Mouse (Mus musculus) mouse trophoblast stem cell (cell line): Measurements from ENCODE around the gene Ttc29.

Source experiments
- in situ Hi-C, 2 experiments: fragments of 300-500 bp; cut with MseI, MboI; formaldehyde crosslinking; loops; 2 replicates in 1 of 2; 3 replicates in 1 of 2; pipeline ENCODE4 v1.15.1; 2025

Ttc29 gene

DNA sequence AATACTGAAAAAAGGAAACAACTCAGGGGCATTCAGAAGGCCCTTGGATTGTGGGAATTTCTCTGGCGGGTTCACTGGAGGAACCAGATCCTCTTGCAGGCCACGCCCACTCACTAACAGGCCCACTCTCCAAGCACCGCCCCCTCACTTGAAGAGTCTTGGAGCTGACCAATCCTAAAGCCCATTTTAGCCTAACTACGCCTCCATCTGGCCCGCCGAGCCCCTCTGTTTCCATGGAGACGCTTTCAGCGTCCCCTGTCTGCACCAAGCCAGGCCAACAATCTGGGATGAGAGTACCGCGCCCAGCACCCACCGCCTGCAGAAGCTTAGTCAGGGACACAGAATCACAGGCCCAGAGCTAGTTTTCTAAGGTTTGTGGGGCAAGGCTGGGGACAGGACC is at the start of gene Ttc29:
Ttc29 (plus strand) TSS at position 224 of the 400 bp plus-strand sequence.
- in situ Hi-C loops: no loop called here

DNA sequence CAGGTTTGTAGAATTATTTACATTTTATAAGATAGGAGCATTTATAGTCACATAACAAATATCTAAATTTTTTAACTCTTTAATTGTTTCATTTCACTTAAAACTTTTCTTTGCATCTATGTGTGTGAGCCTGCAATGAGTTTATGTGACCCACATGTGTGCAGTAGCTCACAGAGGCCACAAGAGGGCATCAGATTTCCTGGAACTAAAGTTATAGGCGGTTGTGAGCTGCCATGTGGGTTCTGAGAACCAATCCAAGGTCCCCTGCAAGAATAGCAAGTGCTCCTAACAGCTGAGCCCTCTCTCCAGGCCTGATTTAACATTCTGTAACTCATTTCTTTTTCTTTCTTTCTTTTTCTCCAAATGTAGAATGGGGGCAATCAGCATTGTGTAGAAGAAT is 41.7 kb upstream of the Ttc29 start:
- in situ Hi-C loops: no loop called here

DNA sequence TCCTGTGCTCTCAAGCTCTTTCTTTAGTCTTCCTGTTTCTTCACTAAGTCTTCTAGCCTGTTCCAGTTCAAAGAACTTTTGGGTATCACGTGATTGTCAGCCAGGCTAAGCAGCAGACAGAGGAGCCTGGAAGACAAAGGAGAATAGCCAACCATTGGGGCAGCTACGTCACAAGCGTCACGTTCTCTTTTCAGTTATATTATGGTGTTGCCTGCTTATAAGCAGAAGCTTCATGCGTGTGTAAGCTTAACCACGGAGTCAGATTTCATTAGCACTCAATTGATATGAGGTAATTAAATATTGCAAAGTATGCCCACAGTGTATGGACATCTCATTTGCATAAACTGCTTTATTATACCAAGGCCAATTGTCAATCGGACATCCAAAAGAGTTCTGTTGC is 30.4 kb upstream of the Ttc29 start:
- in situ Hi-C loops: no loop called here

DNA sequence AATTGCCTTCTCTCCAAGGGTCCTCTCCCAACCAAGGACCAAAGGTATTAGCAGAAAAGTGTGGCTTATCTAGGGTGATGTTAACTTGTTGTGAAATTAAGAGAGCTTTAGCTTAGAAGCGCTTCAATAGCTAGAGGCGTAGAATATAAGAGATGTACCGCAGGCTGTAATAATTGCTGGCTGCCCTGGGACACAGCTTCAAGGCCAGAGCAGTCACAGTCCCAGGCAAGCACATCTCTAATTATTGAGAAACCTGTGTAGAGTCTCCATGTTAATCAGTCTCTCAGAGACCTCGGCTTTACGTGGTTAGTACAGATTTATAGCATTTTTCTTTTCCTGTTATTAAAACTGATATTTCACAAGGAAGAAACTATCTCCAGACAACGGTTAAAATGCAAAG is 29.7 kb upstream of the Ttc29 start:
- in situ Hi-C loops: no loop called here

DNA sequence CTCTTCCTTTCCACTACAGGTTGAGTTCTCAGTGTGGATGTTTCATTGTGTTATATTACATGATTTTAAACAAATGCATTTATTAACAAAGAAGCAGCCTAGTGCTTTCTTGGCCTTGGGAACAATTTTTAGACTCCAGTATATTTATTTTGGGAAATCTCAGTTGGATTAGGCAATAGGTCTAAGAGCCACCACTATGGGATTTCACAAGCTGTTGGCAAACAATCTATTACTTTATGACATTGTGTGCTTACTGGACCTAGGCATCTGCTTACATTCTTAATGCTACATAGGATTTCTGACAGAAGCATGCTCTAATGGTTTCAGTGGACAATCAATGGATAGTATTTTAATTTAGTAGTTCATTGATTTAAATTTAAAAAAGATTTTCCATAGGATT is 26.0 kb upstream of the Ttc29 start:
- in situ Hi-C loops: no loop called here

DNA sequence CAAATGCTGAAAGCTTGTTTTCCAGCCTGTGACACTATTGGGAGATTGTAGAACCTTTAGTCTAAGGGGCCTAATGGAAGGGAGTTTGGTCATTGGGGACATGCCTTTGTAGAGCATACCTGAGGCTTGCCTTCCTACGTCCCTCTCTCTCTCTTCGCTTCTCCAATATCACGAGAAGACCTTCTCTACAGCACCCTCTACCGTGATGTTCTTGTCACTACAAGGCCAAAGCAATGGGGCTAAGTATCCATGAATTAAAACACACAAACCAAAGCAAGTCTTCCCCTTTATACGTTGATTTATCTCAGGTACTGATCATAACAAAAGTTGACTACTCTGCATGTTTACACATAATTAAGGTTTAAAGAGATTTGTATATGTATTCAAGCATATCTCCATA is 8.9 kb upstream of the Ttc29 start:
- in situ Hi-C loops: no loop called here

DNA sequence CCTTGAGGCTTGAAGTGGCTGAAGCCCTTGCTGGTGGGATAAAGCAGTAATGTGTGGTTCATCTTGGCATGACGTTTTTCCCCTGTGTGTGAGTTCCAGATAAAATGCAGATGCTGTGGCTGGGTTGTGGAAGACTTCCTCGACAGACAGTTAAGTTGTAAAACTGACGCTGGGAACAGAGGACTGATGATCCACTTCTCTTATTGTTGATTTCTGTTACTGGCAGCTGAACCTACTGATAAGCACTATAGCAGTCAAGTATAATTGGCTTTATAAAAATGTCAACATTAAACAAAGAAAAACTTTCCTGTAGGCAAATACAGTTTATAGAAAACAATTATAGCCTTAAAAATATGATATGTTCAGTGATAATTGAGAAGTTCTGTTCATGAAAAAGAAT is 2.7 kb upstream of the Ttc29 start:
- in situ Hi-C loops: no loop called here

DNA sequence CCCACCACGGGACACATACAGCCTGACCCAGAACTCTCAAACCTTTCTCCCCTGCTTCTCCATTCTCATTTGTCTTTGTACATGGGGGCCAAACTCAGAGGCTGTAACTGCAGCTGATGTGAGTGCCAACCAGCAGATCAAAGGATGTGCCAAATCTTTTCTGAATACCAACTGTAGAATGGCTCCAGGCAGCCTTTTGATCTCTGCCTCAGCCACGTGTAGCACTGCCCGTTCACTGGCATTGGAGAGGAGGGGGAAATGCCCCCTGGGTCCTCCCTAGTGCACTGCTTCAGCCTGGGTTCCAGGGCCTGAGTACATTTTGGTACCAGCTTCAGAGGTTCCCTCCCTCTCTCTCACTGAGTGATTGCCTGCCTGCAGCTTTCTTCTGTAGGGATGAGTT is 1.5 kb downstream of the Ttc29 start:
- in situ Hi-C loops: no loop called here

DNA sequence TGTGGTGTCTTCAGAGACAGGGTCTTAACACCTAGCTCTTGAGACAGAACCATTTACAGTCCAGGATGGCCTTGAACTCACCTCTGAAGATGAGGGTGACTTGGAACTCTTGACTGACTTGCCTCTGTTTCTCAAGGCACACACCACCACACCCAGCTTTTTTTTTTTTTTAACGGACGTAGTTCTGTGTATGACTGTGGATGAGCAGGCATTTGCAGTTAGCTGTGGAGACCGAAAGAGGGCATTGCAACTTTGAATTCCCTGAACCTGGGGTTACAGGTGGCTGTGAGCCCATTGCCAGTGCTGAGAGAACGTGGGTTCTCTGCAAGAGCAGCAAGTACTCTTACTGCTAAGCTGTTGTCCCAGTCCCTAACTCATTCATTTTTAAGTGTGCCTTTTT is 13.0 kb downstream of the Ttc29 start:
- in situ Hi-C loops: loop anchor here (25.0 kb wide), 1 partner anchor 436 kb away; no protein-coding TSS in a partner anchor

DNA sequence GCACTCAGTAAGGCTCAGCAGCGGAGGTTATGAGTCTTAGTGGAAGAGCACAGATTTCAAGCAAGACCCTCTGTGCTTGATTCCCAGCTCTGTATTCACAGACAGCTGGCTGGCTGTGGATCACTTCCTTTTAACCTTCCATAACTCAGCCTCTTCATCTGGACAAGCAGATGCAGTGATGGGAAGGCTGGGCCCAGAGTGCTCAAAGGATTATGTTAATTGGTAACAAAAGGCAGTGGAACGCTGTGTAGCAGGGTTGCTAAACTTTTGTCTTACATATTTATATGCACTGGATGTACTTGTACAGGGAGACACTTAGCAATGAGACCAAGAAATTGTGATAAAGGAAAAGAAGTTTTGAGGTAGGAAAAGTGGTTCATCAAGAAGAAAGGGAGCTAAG is 17.6 kb downstream of the Ttc29 start:
- in situ Hi-C loops: loop anchor here (10.0 to 25.0 kb wide), 2 partner anchors 234 to 432 kb away; no protein-coding TSS in a partner anchor

DNA sequence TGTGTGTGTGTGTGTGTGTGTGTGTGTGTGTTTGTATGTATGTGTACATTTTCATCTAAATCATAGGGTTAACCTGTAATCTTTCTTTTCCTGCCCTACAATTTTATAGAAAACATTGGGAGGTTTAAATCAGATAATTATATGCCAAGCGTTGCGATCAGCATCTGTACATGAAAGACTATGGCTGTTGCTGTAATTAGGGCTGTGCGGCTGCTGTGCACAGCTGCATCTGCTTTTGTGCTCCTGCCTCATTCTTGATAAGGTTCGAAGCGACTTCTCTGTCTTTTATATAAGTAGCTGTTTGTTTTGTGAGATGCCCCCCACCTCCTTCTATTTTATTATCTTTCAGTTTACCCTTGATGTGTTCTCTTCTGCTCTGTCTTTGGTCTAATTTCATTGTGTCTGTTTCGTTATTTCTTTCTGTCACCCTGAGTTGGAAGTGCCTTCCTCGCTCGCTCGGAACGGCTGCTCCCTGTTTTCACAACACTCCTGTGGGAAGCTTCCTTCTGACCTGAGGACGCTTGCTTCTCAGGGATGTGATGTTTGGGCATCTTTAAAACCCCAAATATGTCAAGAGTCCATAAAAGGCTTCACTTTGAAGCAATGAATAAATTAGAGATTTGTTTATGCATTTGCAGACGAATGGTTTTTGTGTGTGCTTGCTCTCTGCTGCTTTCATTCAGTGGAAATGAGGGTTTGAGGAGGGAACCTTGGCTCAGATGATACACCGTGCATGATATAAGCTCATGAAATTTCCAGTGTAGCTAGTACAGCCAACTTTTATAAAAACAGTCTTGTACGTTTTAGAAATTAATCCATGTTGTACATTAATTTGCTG is 20.0 kb downstream of the Ttc29 start:
- in situ Hi-C loops: loop anchor here (10.0 to 25.0 kb wide), 2 partner anchors 232 to 429 kb away; no protein-coding TSS in a partner anchor

DNA sequence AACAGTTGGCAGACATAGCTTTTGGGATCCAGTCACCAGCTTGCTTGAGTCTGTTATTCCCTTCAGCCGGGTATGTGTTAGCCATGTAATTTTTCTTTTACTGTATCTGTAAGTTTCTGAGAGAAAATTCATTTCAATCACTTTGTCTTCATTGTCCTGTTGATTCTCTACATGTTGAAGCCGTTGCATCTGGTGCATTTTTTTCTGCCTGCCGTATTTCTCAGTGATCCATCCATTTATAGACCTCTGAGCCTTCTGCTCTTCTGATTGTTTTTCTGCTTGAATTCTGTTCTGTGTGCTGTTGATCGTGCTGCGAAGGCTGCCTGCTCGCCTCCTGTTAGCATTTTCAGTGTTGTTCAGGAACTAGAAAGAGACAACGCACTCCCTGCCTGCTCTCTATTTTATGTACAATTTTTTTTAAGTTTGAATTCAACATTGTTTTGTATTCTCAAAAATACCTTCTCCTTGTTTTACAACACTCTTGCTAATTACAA is 20.7 kb downstream of the Ttc29 start:
- in situ Hi-C loops: loop anchor here (10.0 to 25.0 kb wide), 2 partner anchors 231 to 429 kb away; no protein-coding TSS in a partner anchor

DNA sequence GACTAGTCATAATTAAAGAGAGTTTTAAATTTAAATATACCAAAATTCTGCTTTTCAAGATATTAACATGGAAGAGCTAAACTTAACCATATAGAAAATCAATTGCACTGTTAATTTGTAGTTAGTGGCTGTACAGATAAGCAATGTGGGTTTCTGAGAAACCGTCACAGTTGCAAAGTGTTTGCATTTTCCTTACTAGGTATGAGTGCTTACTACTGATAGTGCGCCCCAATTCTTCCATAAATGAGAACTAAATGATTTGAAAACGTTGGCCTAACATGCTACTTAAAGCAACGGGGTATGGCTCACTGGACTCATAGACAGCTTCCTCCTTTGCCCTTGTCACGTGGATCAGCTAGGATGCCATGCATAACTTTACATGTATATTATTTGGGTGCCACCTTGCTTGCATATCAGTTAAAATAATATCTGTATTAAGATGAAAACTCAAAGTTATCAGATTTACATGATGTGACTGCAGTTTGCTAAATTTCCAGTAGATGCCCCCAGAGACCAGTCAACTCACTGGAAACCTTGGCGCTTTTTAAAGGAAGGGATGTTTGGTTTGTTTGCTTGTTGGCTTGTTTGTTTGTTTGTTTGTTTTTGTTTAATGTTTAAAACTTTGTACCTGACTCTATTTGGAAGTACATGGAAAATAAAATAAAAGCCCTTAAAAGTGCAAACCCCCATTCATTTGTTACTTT is 25.0 kb downstream of the Ttc29 start:
- in situ Hi-C loops: loop anchor here (10.0 to 25.0 kb wide), 2 partner anchors 227 to 424 kb away; no protein-coding TSS in a partner anchor

DNA sequence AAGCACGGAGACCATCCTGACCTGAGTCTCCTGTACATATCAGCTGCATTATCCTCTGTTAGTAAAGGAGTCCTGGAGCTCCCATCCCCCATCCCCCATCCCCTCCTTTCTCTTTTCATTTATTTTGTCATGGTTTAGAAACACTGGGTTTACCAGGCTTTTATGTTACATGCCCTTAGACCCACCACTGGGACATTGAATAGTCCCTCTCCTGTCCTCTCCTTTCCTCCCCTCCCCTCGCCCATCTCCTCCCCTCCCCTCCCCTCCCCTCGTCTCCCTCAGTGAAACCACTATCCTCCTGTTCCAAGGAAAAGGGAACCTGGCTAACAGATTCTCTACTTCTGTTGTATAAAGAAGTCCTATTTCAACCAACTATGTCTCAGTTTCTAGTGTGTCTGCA is 38.0 kb downstream of the Ttc29 start:
- in situ Hi-C loops: no loop called here

DNA sequence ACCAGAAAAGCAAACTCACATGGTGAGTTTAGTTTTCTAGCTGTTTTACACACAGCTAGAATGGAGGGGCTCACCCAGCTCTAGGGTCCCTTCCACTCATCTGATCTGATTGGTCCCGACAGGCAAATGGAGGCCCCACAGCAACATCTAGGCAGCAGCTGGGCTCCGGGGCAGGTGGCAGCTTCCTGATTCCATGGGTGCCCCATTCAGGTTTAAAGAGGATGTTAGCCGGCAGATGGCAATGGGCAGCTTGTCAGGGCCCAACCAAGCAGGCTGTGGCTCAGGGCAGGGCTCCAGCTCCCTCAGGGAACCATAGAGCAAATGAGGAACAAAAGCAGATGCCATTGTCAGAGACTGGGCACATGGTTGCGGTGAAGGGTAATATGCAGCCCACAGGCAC is 41.3 kb downstream of the Ttc29 start:
- in situ Hi-C loops: no loop called here

DNA sequence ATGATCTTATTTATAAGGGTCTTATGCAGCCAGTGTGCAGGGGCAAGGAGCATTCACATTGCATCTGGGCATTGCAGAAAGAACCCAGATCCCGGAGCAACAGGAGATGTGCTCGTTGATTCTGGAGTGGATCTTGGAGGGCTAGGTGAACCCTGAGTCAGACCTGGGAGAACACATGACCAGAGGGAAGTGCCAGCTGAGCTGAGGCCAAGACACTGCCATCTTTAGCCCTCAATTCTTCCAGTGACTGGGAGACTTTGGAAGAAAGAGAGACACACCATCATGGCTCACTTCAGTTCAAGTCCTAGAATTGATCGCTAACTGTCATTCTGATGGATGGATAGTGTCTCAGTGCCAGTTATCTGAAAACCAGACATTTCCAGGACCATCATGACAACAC is 41.9 kb downstream of the Ttc29 start:
- in situ Hi-C loops: no loop called here

DNA sequence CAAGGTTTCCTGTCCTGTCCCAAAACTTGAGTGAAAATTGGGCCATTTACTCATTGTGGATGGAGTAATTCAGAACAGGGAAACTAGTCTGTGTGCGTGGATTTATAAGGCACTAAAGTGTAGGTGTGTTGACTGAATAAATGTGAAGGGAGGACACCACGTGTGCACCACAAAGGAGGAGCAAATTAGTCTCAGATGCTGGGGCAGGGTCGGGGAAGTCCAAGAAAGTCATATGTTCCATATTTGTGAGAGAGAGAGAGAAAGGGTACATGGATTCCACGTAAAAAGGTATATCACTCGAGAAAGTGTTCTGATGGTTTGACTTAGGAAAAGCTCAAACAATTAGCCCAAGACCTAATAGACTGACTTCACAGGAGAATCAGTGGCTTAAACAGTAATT is 52.4 kb downstream of the Ttc29 start:
- in situ Hi-C loops: no loop called here

DNA sequence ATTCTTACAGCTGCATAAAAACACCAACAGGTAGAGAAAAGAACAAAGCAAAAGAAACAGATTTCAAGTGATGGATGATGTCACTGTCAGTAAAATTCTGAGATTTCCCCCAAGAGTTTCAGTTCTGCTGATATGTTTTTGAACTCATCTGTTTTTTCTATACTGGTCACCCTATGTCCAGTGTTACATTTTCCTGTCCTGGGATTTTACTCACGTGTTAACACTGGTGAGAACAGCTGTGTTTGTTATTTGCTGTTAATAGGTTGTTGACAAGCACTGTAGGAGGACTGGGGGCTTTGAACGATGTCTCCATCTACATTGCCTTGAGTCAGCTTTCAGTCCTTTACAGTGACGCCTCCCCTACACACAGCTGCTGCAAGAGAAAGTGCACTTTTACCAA is 53.1 kb downstream of the Ttc29 start:
- in situ Hi-C loops: no loop called here

DNA sequence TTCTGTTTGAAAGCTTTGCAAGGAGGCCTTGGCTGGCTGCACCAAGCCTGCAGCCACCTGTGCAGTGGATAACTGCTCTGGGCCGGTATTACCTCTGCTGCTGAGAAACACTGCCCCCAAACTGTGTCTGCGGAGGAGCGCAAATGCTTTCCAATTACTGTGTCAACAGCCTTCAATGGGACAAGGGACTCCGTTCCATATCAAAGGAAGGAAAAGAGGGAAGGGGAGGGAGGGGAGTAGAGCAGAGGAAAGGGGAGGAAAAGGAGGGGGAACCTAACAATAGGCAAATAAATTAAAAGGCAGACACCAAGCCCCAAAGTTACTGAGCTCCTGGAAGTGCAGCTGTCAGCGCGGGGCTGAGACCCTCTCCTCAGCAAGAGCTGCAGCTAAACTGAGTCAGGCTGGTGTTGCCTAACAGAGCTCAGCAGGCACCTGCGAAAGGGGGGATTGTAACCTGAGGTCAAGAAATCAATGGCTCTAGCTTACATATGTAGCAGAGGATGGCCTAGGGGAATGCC is 54.9 kb downstream of the Ttc29 start:
- in situ Hi-C loops: no loop called here

DNA sequence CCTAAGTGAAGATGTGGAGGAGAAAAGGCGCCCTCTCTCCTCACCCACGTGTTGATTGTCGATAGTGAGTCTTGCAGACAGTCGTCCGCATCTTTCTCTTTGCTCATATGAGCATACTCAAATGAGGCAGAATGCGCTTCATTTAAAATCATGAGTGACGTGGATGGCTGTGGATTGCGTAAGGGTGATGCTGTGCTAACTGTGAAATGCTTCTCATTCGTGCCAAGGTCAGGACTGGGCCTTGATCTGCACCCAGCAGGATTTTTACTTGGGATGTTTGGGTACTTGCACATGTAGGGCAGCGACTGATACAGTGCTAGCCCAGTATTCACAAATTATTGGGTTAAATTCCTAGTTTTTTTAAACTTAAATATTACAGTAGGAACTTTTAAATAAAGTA is 56.2 kb downstream of the Ttc29 start:
- in situ Hi-C loops: no loop called here

DNA sequence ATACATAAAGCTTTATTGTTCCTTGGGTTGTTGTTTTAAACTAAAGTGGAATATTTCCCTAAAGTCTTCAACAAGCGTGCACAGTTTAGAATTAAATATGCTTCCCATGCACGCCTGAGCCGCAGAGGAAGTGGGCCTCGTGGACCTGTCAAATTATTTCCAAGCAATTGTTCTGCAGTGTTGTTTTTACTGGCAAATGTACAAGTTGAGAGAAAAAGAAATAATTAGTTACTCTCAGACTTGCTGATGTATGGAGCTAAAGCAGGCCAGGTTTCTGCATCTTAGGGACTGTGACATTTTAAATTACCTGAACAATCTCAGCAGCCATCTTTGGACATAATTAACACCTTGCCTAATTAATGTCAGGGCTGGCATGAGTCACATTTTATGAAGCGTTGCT is 58.3 kb downstream of the Ttc29 start:
- in situ Hi-C loops: no loop called here

DNA sequence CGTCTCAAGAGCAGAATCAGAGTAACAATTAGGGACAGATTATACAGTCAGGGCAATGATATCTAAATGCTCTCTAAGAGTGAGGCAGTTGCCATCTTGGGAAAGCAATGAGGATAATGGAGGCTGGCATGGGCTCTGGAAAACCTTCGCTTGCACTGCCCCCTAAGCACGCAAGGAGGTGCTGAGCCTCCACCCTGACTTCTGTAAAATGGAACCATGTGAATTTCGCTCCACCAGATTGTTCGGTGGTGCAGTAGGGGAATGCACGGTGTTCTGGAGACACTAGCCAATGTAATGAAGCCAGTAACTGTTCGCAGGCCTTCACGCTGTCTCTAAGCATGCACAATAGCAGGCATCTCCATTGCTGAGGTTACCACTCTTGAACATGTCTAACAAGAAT is 63.0 kb downstream of the Ttc29 start:
- in situ Hi-C loops: no loop called here
